Mouse (Mus musculus): ENCODE measurements around the gene Zfp983. TPM values are rescaled to one million over a fixed set of nuclear protein-coding genes. Genes with fewer than 3 reads are reported as not detected.
"Not testable (repeated sequence)": the region's sequence is repeated elsewhere in the genome, so short reads cannot be mapped to it uniquely, and the experiment has no call there.

Zfp983 gene
- total RNA-seq (2021) = 5.4 and 5.8 TPM in 2 replicates
- long read RNA-seq, experiment 1, partial matches to known transcripts = 0 of 8 reads
- long read RNA-seq, experiment 1, other reads (novel, unspliced or antisense) = 8 of 8 reads
- long read RNA-seq, experiment 2, partial matches to known transcripts = 0 of 2 reads
- long read RNA-seq, experiment 2, other reads (novel, unspliced or antisense) = 2 of 2 reads

- DNase-seq = peak; percentile 89
Measured at GRCm38 (mm10) chr17:21650364-21650907, at the start of gene Zfp983. Gene Zfp983 (plus strand): TSS chr17:21650624.

- DNase-seq = no peak
Measured at GRCm38 (mm10) chr17:21616356-21616755, 34.1 kb upstream of the Zfp983 start.

- no peak for DNase-seq
Measured at GRCm38 (mm10) chr17:21617352-21617751, 33.1 kb upstream of the Zfp983 start.

- no peak for DNase-seq
Measured at GRCm38 (mm10) chr17:21623647-21624046, 26.8 kb upstream of the Zfp983 start.

GRCm38 (mm10) chr17:21635758-21636157, 14.7 kb upstream of the Zfp983 start:
- DNase-seq = not testable (repeated sequence)

- DNase-seq = peak; percentile 80
Measured at GRCm38 (mm10) chr17:21648791-21649190, 1.6 kb upstream of the Zfp983 start.

- DNase-seq = peak; percentile 44
Measured at GRCm38 (mm10) chr17:21649936-21650335, 488 bp upstream of the Zfp983 start.

GRCm38 (mm10) chr17:21678826-21679225, 28.4 kb downstream of the Zfp983 start:
- not testable (repeated sequence) for DNase-seq

- DNase-seq = peak; percentile 91
Measured at GRCm38 (mm10) chr17:21679273-21680018, 29.0 kb downstream of the Zfp983 start.

GRCm38 (mm10) chr17:21680019-21680376, 29.6 kb downstream of the Zfp983 start:
- DNase-seq = not testable (repeated sequence)

GRCm38 (mm10) chr17:21691560-21691959, 41.1 kb downstream of the Zfp983 start, which contains the start of gene Gm10226:
Gene Gm10226 (plus strand): TSS chr17:21691860.
- no peak for DNase-seq

GRCm38 (mm10) chr17:21693342-21693741, 42.9 kb downstream of the Zfp983 start:
- DNase-seq = no peak

- no peak for DNase-seq
Measured at GRCm38 (mm10) chr17:21696073-21696472, 45.6 kb downstream of the Zfp983 start.

- no peak for DNase-seq
Measured at GRCm38 (mm10) chr17:21702281-21703240, 52.1 kb downstream of the Zfp983 start.

- DNase-seq = no peak
Measured at GRCm38 (mm10) chr17:21703414-21703813, 53.0 kb downstream of the Zfp983 start.

GRCm38 (mm10) chr17:21707343-21707996, 57.0 kb downstream of the Zfp983 start, which contains the start of gene Zfp760:
Gene Zfp760 (plus strand): TSS chr17:21707741.
- DNase-seq = peak; percentile 90

- DNase-seq = no peak
Measured at GRCm38 (mm10) chr17:21708401-21708800, 58.0 kb downstream of the Zfp983 start.

Measured in adrenal gland, postnatal 14 days (tissue).